Mouse (Mus musculus) olfactory bulb, adult 2 months (tissue): ENCODE measurements around the gene Skp1a.

Source experiments
- CTCF ChIP-seq: fragments of 200-500 bp; IDR thresholded peaks from 2 replicates; pipeline ENCODE4 v1.5.1; 2012; ENCODE audit warnings: low read depth, mild to moderate bottlenecking, low read length, moderate library complexity; ENCODE audit not compliant: insufficient read depth
- POLR2A ChIP-seq: fragments of 200-500 bp; IDR thresholded peaks from 2 replicates; pipeline ENCODE4 v1.6.1; 2012; ENCODE audit warnings: mild to moderate bottlenecking, low read depth, low read length, moderate library complexity; ENCODE audit not compliant: insufficient read depth

DNA sequence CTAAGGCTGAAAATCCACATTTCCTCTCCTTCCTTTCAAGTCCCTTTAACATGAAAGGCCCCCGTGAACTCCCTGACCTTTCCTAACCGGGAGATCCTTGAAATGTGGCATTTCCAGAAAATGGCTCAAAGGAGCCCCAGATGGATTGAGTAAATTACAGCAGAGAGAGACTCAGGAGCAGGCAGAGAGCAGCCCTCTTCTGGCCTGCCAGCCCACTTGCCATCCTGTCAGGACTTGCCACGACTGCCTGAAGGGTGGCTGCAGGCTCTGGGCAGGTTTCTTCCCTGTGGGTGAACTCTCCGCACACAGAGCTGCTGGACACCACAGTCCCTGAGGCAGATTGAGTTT, 55.1 kb downstream of the Skp1a start:
- TF ChIP-seq CTCF: no peak
- TF ChIP-seq POLR2A: no peak
